Mouse (Mus musculus) stomach, embryonic 15.5 days (tissue): ENCODE measurements around the gene Adgrf5. TPM values are rescaled to one million over a fixed set of nuclear protein-coding genes. Genes with fewer than 3 reads are reported as not detected.
"Not testable (repeated sequence)": the region's sequence is repeated elsewhere in the genome, so short reads cannot be mapped to it uniquely, and the experiment has no call there.

ENCODE experiments used
- ATAC-seq: fragments of 200-750 bp; cut with Nextera tagmentation; 2 replicates; pipeline ENCODE4 v1.8.0; 2017; ENCODE audit warnings: low read depth, moderate number of reproducible peaks, moderate TSS enrichment; ENCODE audit not compliant: insufficient read depth, low FRiP score
- H3K27ac ChIP-seq: fragments of 300-500 bp; sonication (generic); 2 replicates; pipeline ENCODE4 v1.5.1; 2015; ENCODE audit warnings: mild to moderate bottlenecking, inconsistent platforms
- H3K27me3 ChIP-seq: fragments of 300-500 bp; sonication (generic); replicated peaks from 2 replicates; pipeline ENCODE4 v1.6.1; 2015; ENCODE audit warnings: inconsistent platforms
- H3K36me3 ChIP-seq: fragments of 300-500 bp; sonication (generic); 2 replicates; pipeline ENCODE4 v1.6.1; 2015; ENCODE audit warnings: inconsistent platforms
- H3K4me1 ChIP-seq: fragments of 300-500 bp; sonication (generic); 2 replicates; pipeline ENCODE4 v1.6.1; 2015; ENCODE audit warnings: inconsistent platforms
- H3K4me2 ChIP-seq: fragments of 300-500 bp; sonication (generic); 2 replicates; pipeline ENCODE4 v1.6.1; 2015; ENCODE audit warnings: mild to moderate bottlenecking, inconsistent platforms
- H3K4me3 ChIP-seq: fragments of 300-500 bp; sonication (generic); replicated peaks from 2 replicates; pipeline ENCODE4 v1.5.1; 2015; ENCODE audit warnings: inconsistent platforms
- H3K9ac ChIP-seq: fragments of 300-500 bp; sonication (generic); 2 replicates; pipeline ENCODE4 v1.6.1; 2015; ENCODE audit warnings: inconsistent platforms
- H3K9me3 ChIP-seq: fragments of 300-500 bp; sonication (generic); 2 replicates; pipeline ENCODE4 v1.6.1; 2016; ENCODE audit warnings: inconsistent platforms
- WGBS: fragments of 180-500 bp; shearing (Covaris S2); methylation state at CpG from one replicate; pipeline ENCODE4 v1.1.7; 2015; 5-methylcytosine and 5-hydroxymethylcytosine counted together
- polyA plus RNA-seq: library from polyadenylated mRNA; unstranded; fragments of >200 nt; fragmentation: Nextera tagmentation; extraction: Ambion mirVana; gene quantifications from 2 replicates; pipeline ENCODE4 v1.2.1, GENCODE M21; 2015

Adgrf5 gene
- polyA plus RNA-seq, 1 experiment from 2014 or later = 10.1 TPM

- no peak overlapping the region for H3K4me2 ChIP-seq
- no peak for ATAC-seq
- no peaks in the 10 kb centered on the region for H3K9me3 ChIP-seq
- no peaks in the 10 kb centered on the region for H3K4me1 ChIP-seq
- 90% methylated on average over 16 of the region's 16 CpGs for WGBS
- no peaks in the 10 kb centered on the region for H3K27me3 ChIP-seq
- H3K9ac ChIP-seq = no peak overlapping the region
- no peak overlapping the region for H3K4me3 ChIP-seq
- no peaks in the 10 kb centered on the region for H3K36me3 ChIP-seq
- H3K27ac ChIP-seq = no peak overlapping the region
These were observed 114.5 kb downstream of the Adgrf5 start for GRCm38 (mm10) chr17:43474775-43475174.

- Histone ChIP-seq H3K27me3 (no peaks in the 10 kb centered on the region), H3K36me3 (no peaks in the 10 kb centered on the region), H3K4me1 (no peaks in the 10 kb centered on the region), H3K9ac (no peak overlapping the region), H3K4me2 (no peak overlapping the region), H3K4me3 (no peak overlapping the region), H3K9me3 (no peaks in the 10 kb centered on the region), H3K27ac (no peak overlapping the region)
- ATAC-seq = no peak
These were observed 117.4 kb downstream of the Adgrf5 start for GRCm38 (mm10) chr17:43477621-43478020.

- no peaks in the 10 kb centered on the region for H3K9me3 ChIP-seq
- no peak for ATAC-seq
- no peak overlapping the region for H3K4me3 ChIP-seq
- no peaks in the 10 kb centered on the region for H3K4me1 ChIP-seq
- WGBS = 78% methylated on average over 3 of the region's 3 CpGs
- no peak overlapping the region for H3K4me2 ChIP-seq
- H3K27me3 ChIP-seq = no peaks in the 10 kb centered on the region
- H3K36me3 ChIP-seq = no peaks in the 10 kb centered on the region
- H3K27ac ChIP-seq = no peak overlapping the region
- no peak overlapping the region for H3K9ac ChIP-seq
These were observed 125.7 kb downstream of the Adgrf5 start for GRCm38 (mm10) chr17:43485982-43486381.

GRCm38 (mm10) chr17:43488439-43489151, 128.3 kb downstream of the Adgrf5 start:
- ATAC-seq = no peak
- Histone ChIP-seq H3K4me1 (no peaks in the 10 kb centered on the region), H3K4me3 (no peak overlapping the region), H3K27me3 (no peaks in the 10 kb centered on the region), H3K9me3 (no peaks in the 10 kb centered on the region), H3K27ac (no peak overlapping the region), H3K4me2 (no peak overlapping the region), H3K9ac (no peak overlapping the region), H3K36me3 (no peaks in the 10 kb centered on the region)
- 82% methylated on average over 2 of the region's 2 CpGs for WGBS

- H3K9ac ChIP-seq, H3K27me3 ChIP-seq, H3K4me2 ChIP-seq, ATAC-seq, H3K4me1 ChIP-seq, H3K27ac ChIP-seq, H3K4me3 ChIP-seq, H3K36me3 ChIP-seq, H3K9me3 ChIP-seq: not testable (repeated sequence)
- 99% methylated on average over 10 of the region's 10 CpGs for WGBS
These were observed 130.1 kb downstream of the Adgrf5 start for GRCm38 (mm10) chr17:43490371-43490770.

- 75% methylated on average over 5 of the region's 5 CpGs for WGBS
- Histone ChIP-seq H3K27me3 (no peaks in the 10 kb centered on the region), H3K27ac (no peak overlapping the region), H3K9ac (no peak overlapping the region), H3K4me1 (no peaks in the 10 kb centered on the region), H3K4me3 (no peak overlapping the region), H3K36me3 (no peaks in the 10 kb centered on the region), H3K4me2 (no peak overlapping the region), H3K9me3 (no peaks in the 10 kb centered on the region)
- ATAC-seq = no peak
These were observed 135.3 kb downstream of the Adgrf5 start for GRCm38 (mm10) chr17:43495502-43495901.

GRCm38 (mm10) chr17:43497521-43497920, 137.3 kb downstream of the Adgrf5 start:
- H3K36me3 ChIP-seq = no peaks in the 10 kb centered on the region
- H3K4me3 ChIP-seq = no peak overlapping the region
- H3K4me1 ChIP-seq = no peaks in the 10 kb centered on the region
- H3K4me2 ChIP-seq = no peak overlapping the region
- H3K9me3 ChIP-seq = no peaks in the 10 kb centered on the region
- ATAC-seq = no peak
- no peak overlapping the region for H3K9ac ChIP-seq
- H3K27me3 ChIP-seq = no peaks in the 10 kb centered on the region
- H3K27ac ChIP-seq = no peak overlapping the region
- WGBS = 63% methylated on average over 4 of the region's 4 CpGs

GRCm38 (mm10) chr17:43500513-43500912, 140.3 kb downstream of the Adgrf5 start:
- Histone ChIP-seq H3K4me1 (no peaks in the 10 kb centered on the region), H3K9me3 (no peaks in the 10 kb centered on the region), H3K4me2 (no peak overlapping the region), H3K4me3 (no peak overlapping the region), H3K36me3 (no peaks in the 10 kb centered on the region), H3K9ac (no peak overlapping the region), H3K27ac (no peak overlapping the region), H3K27me3 (no peaks in the 10 kb centered on the region)
- ATAC-seq = no peak
- WGBS = 82% methylated on average over 1 of the region's 1 CpGs

- no peaks in the 10 kb centered on the region for H3K36me3 ChIP-seq
- H3K27ac ChIP-seq = no peak overlapping the region
- no peak for ATAC-seq
- no peaks in the 10 kb centered on the region for H3K9me3 ChIP-seq
- no peak overlapping the region for H3K4me2 ChIP-seq
- no peak overlapping the region for H3K9ac ChIP-seq
- H3K4me1 ChIP-seq = no peaks in the 10 kb centered on the region
- 68% methylated on average over 3 of the region's 3 CpGs for WGBS
- H3K4me3 ChIP-seq = no peak overlapping the region
- H3K27me3 ChIP-seq = no peaks in the 10 kb centered on the region
These were observed 141.0 kb downstream of the Adgrf5 start for GRCm38 (mm10) chr17:43501223-43501622.

- Histone ChIP-seq H3K9ac (no peak overlapping the region), H3K9me3 (no peaks in the 10 kb centered on the region), H3K4me3 (no peak overlapping the region), H3K27me3 (no peaks in the 10 kb centered on the region), H3K4me1 (no peaks in the 10 kb centered on the region), H3K4me2 (no peak overlapping the region), H3K36me3 (no peaks in the 10 kb centered on the region), H3K27ac (no peak overlapping the region)
- ATAC-seq = no peak
- WGBS = 93% methylated on average over 5 of the region's 5 CpGs
These were observed 141.4 kb downstream of the Adgrf5 start for GRCm38 (mm10) chr17:43501631-43502030.

GRCm38 (mm10) chr17:43502592-43502991, 142.3 kb downstream of the Adgrf5 start, which contains the start of gene Mep1a:
TSS of gene Mep1a (minus strand) at chr17:43502812.
- H3K9me3 ChIP-seq = no peaks in the 10 kb centered on the region
- no peak for ATAC-seq
- H3K36me3 ChIP-seq = no peaks in the 10 kb centered on the region
- no peak within 1 kb of the TSS for H3K4me3 ChIP-seq
- no peaks in the 10 kb centered on the region for H3K4me1 ChIP-seq
- no peaks in the 10 kb centered on the region for H3K27me3 ChIP-seq
- H3K27ac ChIP-seq = no peak within 1 kb of the TSS
- H3K9ac ChIP-seq = no peak within 1 kb of the TSS
- 86% methylated on average over 9 of the region's 9 CpGs for whole genome bisulfite sequencing
- H3K4me2 ChIP-seq = no peak within 1 kb of the TSS

- Histone ChIP-seq H3K4me3 (no peak overlapping the region), H3K9me3 (no peaks in the 10 kb centered on the region), H3K4me1 (no peaks in the 10 kb centered on the region), H3K36me3 (no peaks in the 10 kb centered on the region), H3K27ac (peak overlapping the region; percentile 55), H3K27me3 (no peaks in the 10 kb centered on the region), H3K4me2 (no peak overlapping the region), H3K9ac (no peak overlapping the region)
- ATAC-seq = peak; percentile 80
- WGBS = 27% methylated on average over 4 of the region's 4 CpGs
These were observed 143.8 kb downstream of the Adgrf5 start for GRCm38 (mm10) chr17:43503861-43504593.
